Mouse (Mus musculus): Measurements from ENCODE around the gene Sox18.

The Sox18 gene

DNA sequence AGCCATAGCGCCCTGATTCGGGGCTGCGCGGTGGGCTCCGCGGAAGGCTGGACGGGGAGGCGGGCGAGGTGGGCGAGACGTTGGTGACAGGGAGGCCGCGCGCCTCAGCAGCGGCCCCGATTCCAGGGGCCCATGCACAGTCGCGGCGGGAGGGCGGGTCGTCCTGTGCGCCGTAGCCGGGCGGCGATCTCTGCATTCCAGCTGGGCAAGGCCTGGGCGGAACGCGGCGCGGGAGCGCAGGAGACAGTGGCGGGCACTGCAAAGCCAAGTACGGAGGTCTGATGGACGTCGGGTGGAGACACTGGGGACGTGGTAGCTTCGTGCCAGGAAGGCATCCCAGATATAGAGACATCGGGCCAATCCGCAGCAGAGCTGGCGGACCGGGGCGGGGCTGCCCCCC is at the start of gene Sox18:
Sox18 (minus strand) TSS at position 315 of the 400 bp plus-strand sequence.
- DNase-seq = no peak

DNA sequence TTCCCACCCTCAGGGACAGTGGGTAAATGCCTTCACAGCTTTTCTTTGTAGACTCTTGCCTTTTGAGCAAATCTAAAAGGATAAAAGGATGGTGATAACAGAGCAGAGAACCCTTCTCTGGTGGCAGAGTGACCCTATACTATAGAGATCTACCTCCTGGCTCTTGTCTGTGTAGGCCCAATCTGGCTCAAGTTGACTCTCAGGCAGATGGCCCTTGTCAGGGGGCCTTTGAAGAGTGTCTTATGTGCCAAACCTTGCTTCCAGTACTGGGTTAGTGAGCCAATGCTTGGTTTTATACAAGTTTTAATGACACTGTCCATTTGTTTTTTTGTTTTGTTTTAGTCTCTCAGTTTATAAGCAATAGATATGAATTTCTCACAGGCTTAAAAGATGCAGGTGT is 49.8 kb upstream of the Sox18 start:
- no peak for DNase-seq

DNA sequence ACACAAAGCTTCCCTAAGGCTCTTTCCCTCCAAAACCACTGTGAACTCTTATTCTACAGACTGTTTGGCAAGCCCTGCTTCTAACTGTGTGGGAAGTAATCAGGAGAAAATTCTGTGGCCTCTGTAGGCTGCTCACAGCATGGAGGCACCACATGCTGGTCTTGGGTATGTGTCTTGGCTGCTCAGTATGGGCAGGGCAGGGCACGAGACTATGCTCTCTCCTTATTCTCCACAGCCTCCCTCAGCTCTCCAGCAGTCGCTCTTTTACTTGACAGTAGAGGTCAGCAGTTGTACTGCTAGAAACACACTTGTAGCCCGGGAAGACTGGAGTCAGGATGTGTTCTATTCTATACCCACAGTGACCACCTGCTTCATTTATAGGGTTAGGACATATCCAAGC is 48.6 kb upstream of the Sox18 start:
- no peak for DNase-seq

DNA sequence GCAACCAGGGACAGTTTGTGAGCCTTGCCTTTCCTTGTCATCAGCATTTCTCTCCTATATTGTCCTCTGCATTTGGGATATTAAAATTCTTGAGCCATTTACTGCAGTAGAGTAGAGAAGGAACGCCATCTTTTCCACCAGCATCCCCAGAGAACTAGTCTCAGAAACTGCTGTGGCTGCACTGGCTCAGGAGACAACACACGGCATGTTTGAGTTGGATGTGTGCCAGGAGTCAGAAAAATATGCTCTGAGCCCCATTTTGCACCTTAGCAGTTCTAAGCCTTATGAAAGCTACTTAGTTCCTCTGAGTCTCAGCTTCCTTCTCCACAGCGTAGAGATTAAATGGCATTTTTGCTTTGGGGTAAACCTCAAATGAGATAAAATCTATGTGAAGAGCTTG is 45.6 kb upstream of the Sox18 start:
- DNase-seq = no peak

GRCm38 (mm10) chr2:181715382-181715781 is 43.9 kb upstream of the Sox18 start:
- no peak for DNase-seq

GRCm38 (mm10) chr2:181714903-181715326 is 43.5 kb upstream of the Sox18 start, which contains the start of gene Oprl1:
Oprl1 (plus strand) TSS chr2:181715016.
- DNase-seq = peak; percentile 71

GRCm38 (mm10) chr2:181713749-181714148 is 42.3 kb upstream of the Sox18 start:
- no peak for DNase-seq

DNA sequence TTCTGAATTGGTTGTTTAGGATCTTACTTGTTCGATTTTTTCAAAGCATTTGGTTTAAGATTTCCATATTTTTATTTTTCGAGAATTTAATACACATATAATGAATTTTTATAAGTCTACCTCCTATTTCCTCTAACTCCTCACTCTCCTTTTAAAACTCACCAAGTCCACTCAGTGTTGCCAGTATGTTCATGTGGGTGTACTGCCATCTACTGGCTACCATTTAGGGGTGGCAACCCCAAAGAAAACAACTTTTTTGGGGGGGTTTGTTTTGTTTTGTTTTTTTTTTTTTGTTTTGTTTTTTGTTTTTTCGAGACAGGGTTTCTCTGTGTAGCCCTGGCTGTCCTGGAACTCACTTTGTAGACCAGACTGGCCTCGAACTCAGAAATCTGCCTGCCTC is 35.2 kb upstream of the Sox18 start:
- DNase-seq = no peak

DNA sequence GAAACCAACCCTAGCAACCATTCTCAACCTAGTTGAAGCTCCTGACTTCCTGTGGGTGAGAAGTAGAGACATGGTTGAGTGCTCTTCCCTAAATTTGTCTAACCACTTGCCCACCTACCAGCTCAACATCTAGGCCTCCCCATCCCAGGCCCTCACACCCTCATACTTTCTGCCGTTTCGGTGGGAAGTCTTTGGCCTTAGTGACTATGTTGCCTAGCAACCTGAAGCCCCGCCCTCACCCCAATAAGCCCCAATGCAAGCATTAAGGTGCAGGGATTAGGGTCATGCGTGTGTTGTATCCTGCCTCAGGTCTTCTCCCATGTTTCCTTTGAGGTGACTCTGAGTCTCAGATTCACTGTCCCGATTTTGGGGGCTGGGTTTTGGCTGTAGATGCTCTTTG is 26.8 kb upstream of the Sox18 start, which contains the start of gene Lkaaear1:
Lkaaear1 (minus strand) TSS at position 202 of the 400 bp plus-strand sequence.
- DNase-seq = no peak

DNA sequence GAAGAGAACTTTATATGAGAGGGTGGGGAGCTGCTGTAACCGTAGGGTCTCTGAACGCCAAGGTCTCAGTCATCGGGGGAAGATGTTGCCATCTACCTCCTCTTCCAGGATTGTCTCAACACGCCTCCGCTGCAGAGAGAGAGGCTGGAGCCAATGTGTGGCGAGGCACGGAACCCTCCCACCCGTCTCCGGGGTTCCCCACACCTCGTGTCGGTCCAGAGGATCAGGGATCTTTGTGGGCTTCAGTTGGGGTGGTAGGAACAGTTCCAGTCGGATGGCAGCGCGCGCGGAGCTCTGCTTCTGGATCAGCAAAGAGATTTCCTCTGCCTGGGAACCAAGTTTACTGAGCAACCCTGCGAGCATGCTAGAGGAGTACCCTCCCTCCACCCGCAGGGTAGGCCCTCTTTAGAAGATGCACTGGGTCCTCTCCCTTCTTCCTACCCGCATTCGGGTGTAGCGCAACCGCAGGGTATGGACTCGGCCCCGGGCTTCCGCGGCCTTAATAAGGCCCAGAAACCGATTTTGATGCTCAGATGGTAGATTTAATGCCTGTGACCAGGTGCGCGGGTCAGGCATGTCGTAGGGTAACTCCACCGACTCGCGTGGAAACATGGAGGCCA is 25.5 kb upstream of the Sox18 start:
- DNase-seq = no peak

- no peak for DNase-seq
Observed at GRCm38 (mm10) chr2:181695776-181696175, 24.3 kb upstream of the Sox18 start.

DNA sequence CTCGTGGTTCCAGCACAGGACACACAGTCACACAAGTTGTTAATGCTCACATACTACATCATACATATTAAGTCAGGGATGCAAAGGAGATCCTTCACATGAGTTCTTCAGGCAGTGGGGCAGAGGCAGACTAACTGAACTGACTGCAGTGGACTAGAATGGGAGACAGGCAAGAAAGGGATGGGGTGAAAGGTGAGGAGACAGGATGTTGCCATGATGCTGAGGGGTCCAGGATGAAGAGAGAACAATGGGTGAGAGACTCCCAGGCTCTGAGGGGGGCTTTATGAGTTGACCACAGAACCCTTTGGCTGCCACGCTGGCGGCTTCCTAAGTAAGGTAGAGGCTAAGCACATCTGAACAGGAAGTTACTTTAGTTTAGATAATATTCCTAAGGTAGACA is 23.1 kb upstream of the Sox18 start:
- DNase-seq = no peak

DNA sequence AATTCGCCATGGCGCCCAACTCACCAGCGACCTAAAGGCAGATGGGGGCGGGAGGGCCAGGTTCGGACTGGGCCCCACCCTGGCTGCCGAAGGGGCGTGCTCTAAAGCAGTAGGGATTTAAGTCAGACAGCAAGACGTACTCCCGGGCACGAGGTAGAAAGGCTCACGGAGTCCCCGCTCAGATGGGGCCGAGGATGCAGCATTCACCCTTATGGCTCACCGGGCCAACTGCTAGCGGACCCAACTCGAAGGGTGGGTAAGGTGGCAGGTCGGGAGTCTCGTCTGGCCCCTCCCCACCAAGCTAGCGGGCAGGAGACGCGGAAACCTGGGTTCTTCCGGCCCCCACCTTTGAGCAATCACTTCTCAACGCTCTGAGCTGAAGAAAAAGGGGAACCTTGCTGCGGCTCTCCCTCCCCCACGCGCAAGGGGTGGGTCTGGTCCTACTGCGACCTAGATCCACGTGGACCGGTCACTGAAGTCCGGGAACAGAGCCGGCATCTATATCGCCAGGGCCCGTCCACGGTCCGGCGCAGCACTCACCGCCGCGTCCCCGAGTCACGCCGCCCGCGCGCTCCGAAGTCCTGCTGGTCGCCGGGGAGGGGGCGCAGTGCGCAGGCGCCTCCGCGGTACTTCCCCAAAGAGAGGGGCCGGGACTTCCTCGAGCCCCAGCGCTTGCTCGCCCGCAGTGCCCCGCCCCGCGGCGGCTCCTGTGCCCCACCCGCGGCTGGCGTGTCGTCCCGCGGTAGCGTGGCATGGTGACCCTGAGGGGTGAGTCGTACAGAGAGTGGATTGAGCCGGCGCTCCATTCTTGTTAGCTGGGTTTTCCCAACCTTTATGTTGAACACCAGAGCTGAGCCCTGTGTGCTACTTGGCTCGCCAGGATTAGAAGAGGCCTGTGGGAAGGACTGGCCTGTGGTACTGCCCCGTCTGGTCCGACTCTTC is 22.2 kb upstream of the Sox18 start, which contains the start of gene Rgs19:
Rgs19 (minus strand) TSS at position 639 of the 942 bp plus-strand sequence.
- peak; percentile 80 for DNase-seq

GRCm38 (mm10) chr2:181692304-181692703 is 20.9 kb upstream of the Sox18 start:
- no peak for DNase-seq

DNA sequence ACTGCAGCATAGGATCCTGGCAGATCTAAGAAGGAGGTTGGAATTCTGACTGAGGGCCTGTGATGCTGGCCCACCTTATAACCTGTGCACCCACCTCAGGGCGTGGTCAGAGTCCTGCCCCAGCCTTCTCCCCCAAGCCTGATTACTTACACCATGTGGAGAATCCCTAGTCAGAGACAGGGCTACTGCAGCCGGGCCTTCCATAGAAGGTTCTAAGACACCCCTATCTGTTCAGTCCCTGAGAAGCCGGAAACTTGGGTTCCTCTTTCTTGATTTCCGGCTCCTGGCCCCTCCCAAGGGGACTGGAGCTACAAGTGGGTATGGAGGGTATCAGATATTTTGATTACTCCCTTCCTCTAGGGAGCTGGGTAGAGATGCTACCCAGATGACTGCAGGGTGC is 20.1 kb upstream of the Sox18 start:
- no peak for DNase-seq

DNA sequence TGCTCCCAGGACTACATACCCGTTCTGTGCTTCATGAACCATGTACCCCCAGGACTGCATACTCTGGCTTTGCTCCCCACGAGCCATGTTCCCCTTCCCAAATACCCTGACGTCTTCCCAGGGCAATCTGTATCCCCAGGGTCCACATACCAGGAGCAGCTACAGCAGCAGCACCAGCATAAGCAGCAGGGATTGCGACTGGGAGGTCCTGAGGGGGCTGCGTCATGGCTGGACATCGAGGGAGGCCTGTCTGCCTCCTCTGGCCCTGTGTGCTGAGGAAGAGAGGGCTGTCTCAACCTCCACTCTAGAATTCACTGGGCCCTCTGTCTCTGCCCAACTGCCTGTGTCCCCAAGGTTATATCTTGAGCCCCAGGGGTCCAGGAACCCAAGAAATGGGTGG is 19.6 kb upstream of the Sox18 start:
- no peak for DNase-seq

GRCm38 (mm10) chr2:181689466-181690160 is 18.2 kb upstream of the Sox18 start:
- no peak for DNase-seq

GRCm38 (mm10) chr2:181687586-181687985 is 16.1 kb upstream of the Sox18 start:
- no peak for DNase-seq

GRCm38 (mm10) chr2:181685686-181686085 is 14.2 kb upstream of the Sox18 start:
- no peak for DNase-seq

DNA sequence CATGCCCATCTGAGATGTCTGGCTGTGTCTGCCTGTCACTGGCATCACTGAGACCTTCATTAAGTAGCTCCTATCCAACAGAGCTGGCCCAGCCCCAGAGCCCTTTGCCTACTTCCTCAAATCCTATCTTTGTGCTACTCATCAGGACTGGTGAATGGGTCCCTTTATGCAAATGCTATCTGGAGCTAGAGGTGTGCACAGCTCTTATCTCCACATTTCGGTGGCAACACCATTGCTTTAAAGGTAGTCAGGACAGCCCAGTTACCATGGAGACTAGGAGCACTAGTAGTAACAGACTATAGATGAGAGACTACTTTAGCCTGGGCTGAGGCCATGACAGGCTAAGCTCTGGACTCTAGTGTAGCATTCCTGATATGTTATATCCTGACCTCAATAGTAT is 13.3 kb upstream of the Sox18 start:
- DNase-seq = no peak

DNA sequence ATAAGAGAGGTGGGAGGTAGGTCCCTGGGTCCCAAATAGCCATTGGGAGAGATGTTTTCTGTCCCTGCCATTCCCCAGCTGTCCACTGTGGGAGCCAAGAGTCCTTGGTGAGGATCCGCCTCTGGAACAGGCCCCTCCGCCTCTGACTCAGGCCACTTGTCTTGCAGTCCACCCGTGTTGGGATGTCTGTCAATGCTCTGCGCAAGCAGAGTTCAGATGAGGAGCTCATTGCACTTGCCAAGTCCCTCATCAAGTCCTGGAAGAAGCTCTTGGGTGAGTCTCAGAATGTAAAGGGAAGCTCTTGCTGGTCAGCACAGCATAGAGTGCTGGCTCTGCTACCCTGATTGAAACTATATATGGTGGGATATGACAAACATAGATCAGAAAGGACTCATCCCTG is 11.9 kb upstream of the Sox18 start:
- DNase-seq = no peak

GRCm38 (mm10) chr2:181681978-181682377 is 10.5 kb upstream of the Sox18 start:
- DNase-seq = no peak

- DNase-seq = no peak
Observed at GRCm38 (mm10) chr2:181680716-181681117, 9.3 kb upstream of the Sox18 start.

Measured in right cerebral cortex, postnatal 4 days (tissue).